Mouse (Mus musculus) bone marrow, adult 2 months (tissue): ENCODE measurements around the gene Ddx19b.
A peak's percentile ranks its signal among the peaks of the same experiment; 100 is the strongest.

Experiments
- CTCF ChIP-seq: fragments of 200-500 bp; IDR thresholded peaks from 2 replicates; pipeline ENCODE4 v1.5.1; 2011; ENCODE audit warnings: low read length, control low read depth; ENCODE audit not compliant: control insufficient read depth, insufficient read depth
- POLR2A ChIP-seq: fragments of 200-500 bp; IDR thresholded peaks from 2 replicates; pipeline ENCODE4 v1.6.1; 2011; ENCODE audit warnings: low read depth, mild to moderate bottlenecking, control low read depth, low read length, borderline replicate concordance; ENCODE audit not compliant: control insufficient read depth

- no peak for TF ChIP-seq CTCF
- peak; percentile 63; the same call in 1 of the 2 replicates for TF ChIP-seq POLR2A
Measured at GRCm38 (mm10) chr8:110969910-110970770, 61.4 kb downstream of the Ddx19b start.
